Mouse (Mus musculus): ENCODE results near the gene Stfa2. TPM values are rescaled to one million over a fixed set of nuclear protein-coding genes. Genes with fewer than 3 reads are reported as not detected.
"Not testable (repeated sequence)": the region's sequence is repeated elsewhere in the genome, so short reads cannot be mapped to it uniquely, and the experiment has no call there.

Stfa2 gene
- not detected for total RNA-seq (2021)
- long read RNA-seq, experiment 1: 0 reads
- long read RNA-seq, experiment 2: 0 reads

DNA sequence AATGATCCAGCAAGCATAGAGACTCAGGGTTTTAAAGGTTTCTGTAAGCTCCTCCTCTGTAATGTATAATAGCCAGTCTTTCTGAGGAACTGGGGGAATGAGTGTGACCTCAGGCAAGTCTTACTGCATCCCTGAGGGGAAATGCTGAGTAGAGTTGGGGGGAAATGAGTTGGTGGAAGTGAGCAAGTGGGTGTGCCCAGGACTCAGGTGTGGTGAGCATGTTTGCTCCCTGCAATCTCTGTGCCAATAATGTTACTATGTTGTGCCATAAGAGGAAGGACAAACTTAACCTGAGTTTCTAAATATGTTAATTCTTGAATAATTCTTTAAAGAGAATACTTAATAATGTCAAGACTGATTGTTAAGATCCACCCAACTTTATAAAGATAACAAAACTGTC lies at the start of gene Stfa2:
TSS of gene Stfa2 (minus strand) at position 101 of the 400 bp plus-strand sequence.
- intact Hi-C loops (cut with DNase I): no loop called here
- Histone ChIP-seq H3K4me3 (no peak within 1 kb of the TSS), H3K27ac (no peak within 1 kb of the TSS)
- no peak for TF ChIP-seq CTCF (IDR thresholded peaks at IDR 0.05)
- DNase-seq (ENCODE audit: extremely low spot score in 1 of 2, low spot score in 2 of 2): no peak

DNA sequence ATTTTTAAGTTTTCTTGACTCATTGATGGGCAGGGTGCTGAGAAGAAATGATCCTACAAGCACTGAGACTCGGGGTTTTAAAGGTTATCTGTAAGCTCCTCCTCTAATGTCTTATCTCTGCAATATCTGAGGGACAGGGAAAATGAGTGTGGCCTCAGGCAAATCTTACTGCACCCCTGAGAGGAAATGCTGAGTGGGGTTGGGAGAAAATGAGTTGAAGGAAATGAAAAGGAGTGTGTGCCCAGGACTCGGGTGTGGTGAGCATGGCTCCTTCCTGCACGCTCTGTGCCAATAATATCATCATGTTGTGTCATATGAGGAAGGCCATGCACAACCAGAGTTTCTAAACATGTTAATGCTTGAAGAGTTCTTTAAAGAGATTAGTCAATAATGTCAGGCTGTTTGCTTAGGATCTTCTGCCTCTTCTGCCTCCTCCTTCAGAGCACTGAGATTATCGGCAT lies 47.1 kb upstream of the Stfa2 start, which contains the start of gene Stfa3:
TSS of gene Stfa3 (minus strand) at position 51 of the 461 bp plus-strand sequence.
- no peak for TF ChIP-seq CTCF (IDR thresholded peaks at IDR 0.05)
- intact Hi-C loops (cut with DNase I): no loop called here
- H3K4me3 ChIP-seq: no peak within 1 kb of the TSS
- no peak for DNase-seq (ENCODE audit: extremely low spot score in 1 of 2, low spot score in 2 of 2)
- no peak within 1 kb of the TSS for H3K27ac ChIP-seq

DNA sequence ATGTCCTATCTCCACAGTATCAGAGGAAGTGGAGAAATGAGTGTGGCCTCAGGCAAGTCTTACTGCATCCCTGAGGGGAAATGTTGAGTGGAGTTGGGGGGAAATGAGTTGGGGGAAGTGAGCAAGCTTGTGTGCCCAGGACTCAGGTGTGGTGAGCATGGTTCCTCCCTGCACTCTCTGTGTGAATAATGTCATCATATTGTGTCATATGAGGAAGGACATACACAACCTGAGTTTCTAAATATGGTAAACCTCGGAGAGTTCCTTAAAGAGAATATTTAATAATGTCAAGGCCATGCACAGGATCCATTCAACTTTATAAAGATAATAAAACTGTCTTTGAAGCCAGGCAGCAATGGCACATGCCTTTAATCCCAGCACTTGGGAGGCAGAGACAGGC lies 12.7 kb upstream of the Stfa2 start:
- H3K4me3 ChIP-seq; DNase-seq (ENCODE audit: extremely low spot score in 1 of 2, low spot score in 2 of 2); H3K27ac ChIP-seq; intact Hi-C loops (cut with DNase I): not testable (repeated sequence)

DNA sequence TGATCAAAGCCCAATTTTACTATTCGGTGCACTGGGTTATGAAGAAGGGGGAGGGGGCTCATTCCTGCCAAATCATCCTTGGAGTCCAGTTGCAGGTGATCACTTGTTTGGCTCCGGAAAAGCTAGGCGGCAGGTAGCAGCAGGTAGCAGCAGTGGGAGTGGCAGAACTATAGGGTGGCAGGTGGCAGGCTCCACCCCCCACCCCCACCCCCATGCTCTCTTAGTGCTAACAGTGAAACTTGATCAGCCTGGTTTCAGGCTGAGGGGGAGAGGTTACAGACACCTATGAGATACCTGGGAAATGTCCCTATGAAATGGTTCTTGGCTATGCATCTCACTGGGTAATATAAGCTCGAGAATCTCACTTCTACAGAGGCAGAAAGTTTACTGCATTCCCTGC lies 19.2 kb downstream of the Stfa2 start:
- no peak overlapping the region for H3K4me3 ChIP-seq
- H3K27ac ChIP-seq: no peak overlapping the region
- DNase-seq (ENCODE audit: extremely low spot score in 1 of 2, low spot score in 2 of 2): no peak
- TF ChIP-seq CTCF (IDR thresholded peaks at IDR 0.05): no peak
- intact Hi-C loops (cut with DNase I): no loop called here

DNA sequence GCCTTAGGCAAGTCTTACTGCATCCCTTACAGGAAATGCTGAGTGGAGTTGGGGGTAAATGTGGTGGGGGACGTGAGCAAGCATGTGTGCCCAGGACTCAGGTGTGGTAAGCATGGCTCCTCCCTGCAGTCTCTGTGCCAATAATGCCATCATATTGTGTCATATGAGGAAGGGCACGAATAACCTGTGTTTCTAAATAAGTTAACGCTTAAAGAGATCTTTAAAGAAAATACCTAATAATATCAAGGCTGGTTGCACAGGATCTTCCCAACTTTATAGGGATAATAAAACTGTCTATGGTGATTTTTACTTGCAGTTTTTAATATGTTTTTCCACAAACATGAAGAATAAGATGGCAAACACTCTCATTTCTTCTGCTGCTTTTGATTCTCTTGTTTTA lies 40.6 kb downstream of the Stfa2 start, which contains the start of gene BC100530:
TSS of gene BC100530 (minus strand) at position 101 of the 400 bp plus-strand sequence.
- H3K4me3 ChIP-seq; intact Hi-C loops (cut with DNase I); H3K27ac ChIP-seq; DNase-seq (ENCODE audit: extremely low spot score in 1 of 2, low spot score in 2 of 2): not testable (repeated sequence)

Other genes starting within 250 kb of the Stfa2 start
- gene Gm5483, start 224.2 kb downstream of the Stfa2 start, total RNA-seq (2021): under 1 TPM in 1 of 2 experiments, not detected in 1; 0.19 TPM
- gene Gm5416, start 198.1 kb downstream of the Stfa2 start, total RNA-seq (2021): not detected
- gene 2010005H15Rik, start 187.0 kb downstream of the Stfa2 start, total RNA-seq (2021): not detected
- gene Stfa1, start 131.5 kb downstream of the Stfa2 start, total RNA-seq (2021): not detected
- gene BC117090, start 74.1 kb downstream of the Stfa2 start, total RNA-seq (2021): not detected
- gene BC100530, start 40.7 kb downstream of the Stfa2 start, total RNA-seq (2021): not detected
- not detected for gene Stfa3, start 46.9 kb upstream of the Stfa2 start, total RNA-seq (2021)
- gene Casr, start 153.7 kb upstream of the Stfa2 start, total RNA-seq (2021): 1 to 10 TPM in 1 of 2 experiments, under 1 TPM in 1; 0.75 to 1.5 TPM

All from left cerebral cortex, adult 2 months (tissue).